Mouse (Mus musculus) CH12.LX (cell line): ENCODE measurements around the gene Birc6.

ENCODE experiments used
- CHD1 ChIP-seq: IDR thresholded peaks from 2 replicates; pipeline ENCODE4 v1.6.1; 2012; ENCODE audit warnings: low read depth, low read length, improper control_type of control experiment, inconsistent platforms
- CTCF ChIP-seq, 2 experiments: IDR thresholded peaks in 1 of 2; conservative IDR thresholded peaks in 1 of 2; 2 replicates each; pipeline ENCODE4 v1.5.1; 2011 to 2012; ENCODE audit warnings: low read depth in 2 of 2, low read length in 2 of 2, improper control_type of control experiment in 1 of 2, inconsistent platforms in 1 of 2, mild to moderate bottlenecking in 1 of 2, moderate library complexity in 1 of 2
- MAX ChIP-seq: IDR thresholded peaks from 2 replicates; pipeline ENCODE4 v1.6.1; 2011; ENCODE audit warnings: low read length, improper control_type of control experiment
- NRF1 ChIP-seq: IDR thresholded peaks from 2 replicates; pipeline ENCODE4 v1.6.1; 2014; ENCODE audit warnings: low read depth, mild to moderate bottlenecking, inconsistent platforms, low read length, improper control_type of control experiment, moderate library complexity
- TBP ChIP-seq: conservative IDR thresholded peaks from 2 replicates; pipeline ENCODE4 v1.6.1; 2011; ENCODE audit warnings: low read depth, low read length, improper control_type of control experiment

DNA sequence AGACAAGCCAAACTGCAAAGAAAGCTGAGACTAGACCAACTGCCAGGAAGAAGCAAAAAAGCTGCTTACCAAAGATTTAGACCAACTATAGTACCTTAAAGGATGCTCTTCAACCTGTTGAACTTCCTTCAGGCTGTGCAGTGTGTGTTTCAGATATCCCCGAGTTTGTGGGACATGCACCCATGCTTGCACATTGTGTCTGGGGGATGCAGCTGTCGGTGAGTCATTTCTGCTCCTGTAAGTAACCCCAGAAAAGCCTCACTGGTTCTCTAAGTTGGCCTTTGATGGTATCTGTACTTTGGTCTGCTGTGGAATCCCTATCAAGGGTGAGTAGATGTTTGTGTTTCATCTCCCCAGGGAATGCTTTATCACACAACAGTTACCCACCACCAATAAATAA lies 15.8 kb upstream of the Birc6 start:
- TF ChIP-seq MAX (no peak), CTCF (conservative IDR thresholded peaks at IDR 0.05 in 1 of 2, IDR thresholded peaks at IDR 0.05 in 1 of 2; ENCODE audit: low read depth in 2 of 2, low read length in 2 of 2) (no peak), NRF1 (no peak), CHD1 (no peak), TBP (no peak)
